Mouse (Mus musculus) urinary bladder, postnatal 4 days (tissue): Measurements from ENCODE around the gene Zfp738.
"Not testable (repeated sequence)": the region's sequence is repeated elsewhere in the genome, so short reads cannot be mapped to it uniquely, and the experiment has no call there.

ENCODE experiments used
- DNase-seq, 2 experiments: peaks; one replicate each; pipeline ENCODE4 v3.0.0; 2021 to 2022; ENCODE audit warnings: low spot score in 2 of 2

Zfp738 gene

GRCm38 (mm10) chr13:67686971-67687370 is at the start of gene Zfp738:
Zfp738 (minus strand) TSS chr13:67687071.
- no peak for DNase-seq

DNA sequence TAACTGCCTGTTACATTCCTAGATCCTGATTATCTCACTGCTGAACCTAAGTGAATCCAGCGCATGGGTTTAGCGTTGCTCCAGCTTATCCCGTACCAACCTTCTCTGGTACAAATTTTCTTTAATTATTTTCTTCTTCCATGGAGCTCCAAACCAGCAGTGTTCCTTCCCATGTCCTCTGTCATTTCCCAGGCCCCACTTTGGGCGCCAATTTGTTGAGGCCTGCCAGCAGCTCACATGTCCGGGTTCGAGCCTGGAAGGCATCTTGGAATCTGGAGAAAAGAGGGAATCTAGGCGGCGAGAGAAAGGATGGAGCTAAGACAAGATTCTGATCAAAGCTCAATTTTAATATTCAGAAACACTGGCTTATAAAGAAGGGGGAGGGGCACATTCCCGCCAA is 47.5 kb upstream of the Zfp738 start:
- DNase-seq = not testable (repeated sequence)

DNA sequence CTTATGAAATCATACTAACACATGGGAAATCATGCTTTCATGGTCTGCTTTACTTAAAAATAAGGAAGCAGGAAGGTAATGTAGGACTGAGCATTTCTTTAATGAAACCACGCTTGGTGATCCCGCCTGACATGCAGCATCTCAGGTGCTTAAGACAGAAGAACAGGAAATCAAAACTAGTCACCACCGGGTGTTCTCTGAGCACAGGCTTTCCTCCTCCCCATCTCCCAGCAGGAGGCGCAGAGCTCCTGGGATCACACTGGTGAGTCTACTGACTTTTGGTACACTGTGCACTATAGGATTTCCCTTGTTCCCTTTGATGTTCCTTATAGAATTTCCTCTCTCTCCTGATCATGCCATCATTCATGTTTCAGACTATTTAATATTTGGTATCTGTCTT is 42.6 kb upstream of the Zfp738 start:
- not testable (repeated sequence) for DNase-seq

DNA sequence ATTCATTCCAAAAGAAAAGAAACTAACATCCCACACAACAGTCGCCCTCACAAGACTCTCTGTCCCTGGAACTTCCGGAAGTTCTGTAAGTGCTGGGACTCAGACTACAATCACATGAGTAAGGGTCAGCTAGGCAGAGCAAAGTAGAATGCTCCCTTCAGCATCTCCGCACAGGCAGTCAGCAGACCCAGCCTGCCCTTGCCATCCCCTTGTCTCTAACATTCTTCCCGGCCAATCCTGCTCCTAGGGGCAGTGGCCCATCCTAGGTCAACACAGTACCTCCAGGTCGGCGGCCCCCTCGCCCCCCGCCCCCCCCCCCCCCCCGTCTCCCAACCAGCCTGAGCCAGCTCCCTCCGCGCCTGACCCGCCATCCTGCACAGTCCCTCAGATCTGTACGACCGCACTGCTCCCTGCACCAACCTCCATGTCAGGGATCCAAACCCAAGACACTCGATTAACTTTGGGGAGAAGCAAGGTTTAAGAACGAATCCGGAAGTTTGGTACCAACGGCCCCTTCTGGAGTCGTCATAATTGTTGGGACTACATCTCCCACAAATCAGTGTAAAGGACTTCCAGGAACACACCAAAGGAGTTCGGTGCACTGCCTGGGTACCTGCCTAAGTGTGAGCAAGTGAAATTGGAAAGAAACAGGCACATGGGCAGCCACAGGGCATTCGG is 41.9 kb upstream of the Zfp738 start, which contains the start of gene Zfp65:
Gene Zfp65 (minus strand): TSS at position 533 of the 678 bp plus-strand sequence.
- peak in 1 of 2 experiments; percentile 21 for DNase-seq

DNA sequence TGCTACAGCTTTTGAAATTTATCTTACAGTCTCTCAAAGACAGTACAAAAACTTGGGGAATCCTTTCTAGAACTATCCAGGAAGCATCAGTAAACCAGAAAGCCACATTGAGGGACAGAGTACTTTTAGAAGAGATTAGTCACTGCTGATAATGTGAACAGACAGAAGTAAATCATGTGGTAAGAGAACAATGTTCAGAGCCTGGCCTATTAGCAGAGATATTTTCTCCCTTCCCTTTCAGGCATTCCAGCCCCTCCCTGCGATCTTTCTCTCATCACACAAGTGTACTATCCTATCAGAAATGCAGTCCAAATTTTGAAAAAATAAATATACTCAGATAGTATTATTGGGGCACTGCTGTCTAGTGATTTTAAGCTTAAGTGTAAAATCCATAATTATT is 41.2 kb upstream of the Zfp738 start:
- no peak for DNase-seq

DNA sequence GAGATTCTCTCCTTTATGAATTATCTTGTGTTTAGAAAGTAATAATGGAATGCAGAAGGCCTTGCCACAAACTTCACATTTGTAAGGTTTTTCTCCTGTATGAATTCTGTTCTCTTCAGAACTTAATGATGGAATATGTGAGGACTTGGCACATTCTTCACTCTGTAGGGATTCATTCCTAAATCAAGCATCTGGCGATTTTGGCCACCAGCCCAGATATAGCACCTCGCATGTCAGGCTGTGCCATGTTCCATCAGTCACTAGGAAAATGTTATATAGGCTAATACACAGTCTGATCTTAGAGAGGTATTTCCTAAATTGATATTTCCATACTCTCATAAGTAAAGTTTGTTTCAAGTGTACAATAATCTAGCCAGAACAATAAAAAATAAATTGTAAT is 38.5 kb upstream of the Zfp738 start:
- not testable (repeated sequence) for DNase-seq

DNA sequence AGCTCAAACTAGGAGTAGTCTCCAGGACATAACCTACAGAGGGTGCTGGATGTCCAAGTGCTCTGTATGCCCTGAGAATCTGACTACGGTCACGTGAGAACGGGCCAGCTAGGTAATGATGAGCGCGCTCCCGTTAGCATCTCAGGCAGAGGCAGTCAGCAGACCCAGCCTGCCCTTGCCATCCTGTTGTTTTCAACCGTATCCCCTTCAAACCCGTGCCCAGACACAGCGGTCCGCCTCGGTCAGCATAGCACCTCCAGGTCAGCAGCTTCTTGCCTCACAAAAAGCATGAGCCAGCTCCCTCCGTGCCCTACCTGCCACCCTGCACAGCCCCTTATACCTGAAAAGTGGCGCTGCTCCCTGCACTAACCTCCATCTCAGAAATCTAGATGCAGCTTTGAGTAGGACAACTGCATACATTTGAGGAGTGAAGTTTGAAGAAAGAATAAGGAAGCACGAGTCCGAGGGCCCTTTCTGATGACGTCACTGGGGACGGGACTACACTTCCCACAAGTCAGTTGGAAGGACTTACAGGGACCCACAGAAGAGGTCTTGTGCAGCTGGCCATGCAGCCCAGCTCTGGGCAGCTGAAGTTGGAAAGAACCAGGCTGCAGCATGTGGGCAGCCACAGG is 37.1 kb upstream of the Zfp738 start:
- peak; percentile 72 to 88 for DNase-seq

DNA sequence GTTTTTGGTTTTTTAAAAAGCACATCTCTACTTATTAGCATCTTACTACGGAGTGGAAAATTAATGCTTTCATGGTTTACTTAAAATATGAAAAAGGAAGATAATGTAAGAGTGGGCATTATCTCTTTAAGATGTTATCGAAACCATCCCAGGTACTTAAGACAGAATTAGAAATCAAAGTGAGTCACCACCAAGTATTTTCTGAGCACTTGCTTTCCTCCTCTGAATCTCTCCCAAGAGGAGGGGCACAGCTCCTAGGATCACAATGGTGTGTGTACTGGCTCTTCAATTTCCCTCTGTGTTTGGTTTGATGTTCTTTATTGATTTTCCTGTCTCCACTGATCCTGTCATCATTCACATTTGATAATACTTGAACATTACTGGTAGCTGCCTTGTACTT is 3.0 kb downstream of the Zfp738 start:
- DNase-seq = not testable (repeated sequence)

DNA sequence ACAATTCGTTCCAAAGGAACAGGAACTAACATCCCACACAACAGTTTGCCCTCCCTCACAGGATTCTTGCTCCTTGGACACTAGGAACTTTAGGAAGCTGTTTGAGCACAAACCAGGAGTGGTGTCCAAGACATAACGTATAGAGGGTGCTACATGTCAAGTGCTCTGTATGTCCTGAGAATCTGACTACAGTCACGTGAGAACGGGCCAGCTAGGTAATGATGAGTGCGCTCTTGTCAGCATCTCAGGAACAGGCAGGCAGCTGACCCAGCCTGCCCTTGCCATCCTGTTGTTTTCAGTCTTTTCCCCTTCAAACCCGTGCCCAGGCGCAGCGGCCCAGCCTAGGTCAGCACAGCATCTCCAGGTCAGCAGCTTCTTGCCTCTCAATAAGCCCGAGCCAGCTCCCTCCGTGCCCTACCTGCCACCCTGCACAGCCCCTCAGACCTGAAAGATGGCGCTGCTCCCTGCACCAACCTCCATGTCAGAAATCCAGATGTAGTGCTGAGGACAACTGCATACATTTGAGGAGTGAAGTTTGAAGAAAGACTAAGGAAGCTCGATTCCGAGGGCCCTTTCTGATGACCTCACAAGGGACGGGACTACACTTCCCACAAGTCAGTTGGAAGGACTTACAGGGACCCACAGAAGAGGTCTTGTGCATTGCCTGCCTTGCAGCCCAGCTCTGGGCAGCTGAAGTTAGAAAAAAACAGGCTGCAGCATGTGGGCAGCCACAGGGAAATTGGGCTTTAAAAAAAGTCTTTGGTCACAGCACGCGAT is 3.7 kb downstream of the Zfp738 start:
- peak; percentile 74 to 76 for DNase-seq

GRCm38 (mm10) chr13:67674902-67675301 is 12.0 kb downstream of the Zfp738 start:
- no peak for DNase-seq

DNA sequence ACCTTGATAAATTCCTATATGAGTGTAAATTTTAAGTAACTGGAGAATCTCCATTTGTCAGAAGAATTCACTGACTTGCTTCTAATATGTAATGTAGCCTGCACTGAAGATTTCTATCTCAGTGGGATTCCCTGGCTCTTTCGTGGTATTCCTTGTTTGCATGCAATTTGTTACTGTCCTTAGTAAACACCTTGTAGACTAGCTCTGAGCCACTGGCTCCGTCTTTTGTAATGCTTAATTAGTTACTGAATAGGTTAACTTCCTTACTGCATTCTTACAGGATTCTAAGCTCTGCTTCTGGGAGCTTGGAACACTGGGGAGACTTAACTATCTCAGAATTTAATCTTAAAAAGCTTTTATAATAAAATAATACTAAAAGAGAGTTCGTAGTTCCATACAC is 34.4 kb downstream of the Zfp738 start:
- DNase-seq = no peak

DNA sequence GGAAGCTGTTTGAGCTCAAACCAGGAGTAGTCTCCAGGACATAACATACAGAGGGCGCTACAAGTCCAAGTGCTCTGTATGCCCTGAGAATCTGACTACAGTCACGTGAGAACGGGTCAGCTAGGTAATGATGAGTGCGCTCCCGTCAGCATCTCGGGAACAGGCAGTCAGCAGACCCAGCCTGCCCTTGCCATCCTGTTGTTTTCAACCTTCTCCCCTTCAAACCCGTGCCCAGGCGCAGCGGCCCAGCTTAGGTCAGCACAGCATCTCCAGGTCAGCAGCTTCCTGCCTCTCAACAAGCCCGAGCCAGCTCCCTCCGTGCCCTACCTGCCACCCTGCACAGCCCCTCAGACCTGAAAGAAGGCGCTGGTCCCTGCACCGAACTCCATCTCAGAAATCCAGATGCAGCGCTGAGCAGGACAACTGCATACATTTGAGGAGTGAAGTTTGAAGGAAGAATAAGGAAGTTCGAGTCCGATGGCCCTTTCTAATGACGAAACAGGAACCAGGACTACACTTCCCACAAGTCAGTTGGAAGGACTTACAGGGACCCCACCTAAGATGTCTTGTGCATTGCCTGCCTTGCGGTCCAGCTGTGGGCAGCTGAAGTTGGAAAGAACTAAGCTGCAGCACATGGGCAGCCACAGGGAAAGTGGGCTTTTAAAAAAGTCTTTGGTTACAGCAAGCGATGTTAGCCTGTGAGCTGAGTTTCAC is 49.4 kb downstream of the Zfp738 start, which contains the start of the genes Gm49345 and Zfp729a:
Gene Gm49345 (minus strand): TSS at position 476 of the 714 bp plus-strand sequence.
Gene Zfp729a (minus strand): TSS at position 498 of the 714 bp plus-strand sequence.
- peak; percentile 73 to 74 for DNase-seq

DNA sequence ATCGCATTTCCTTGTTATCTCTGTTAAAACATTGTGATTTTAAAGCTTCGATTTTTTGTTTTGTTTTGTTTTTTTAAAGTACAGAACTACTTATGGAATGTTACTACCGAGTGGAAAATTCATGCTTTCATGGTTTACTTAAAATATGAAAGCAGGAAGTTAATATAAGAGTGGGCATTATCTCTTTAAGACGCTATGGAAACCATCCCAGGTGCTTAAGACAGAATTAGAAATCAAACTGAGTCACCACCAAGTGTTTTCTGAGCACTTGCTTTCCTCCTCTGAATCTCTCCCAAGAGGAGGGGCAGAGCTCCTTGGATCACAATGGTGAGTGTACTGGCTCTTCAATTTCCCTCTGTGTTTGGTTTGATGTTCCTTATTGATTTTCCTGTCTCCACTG is 76.8 kb downstream of the Zfp738 start:
- DNase-seq = no peak

GRCm38 (mm10) chr13:67609066-67609876 is 77.6 kb downstream of the Zfp738 start, which contains the start of gene Zfp729b:
Zfp729b (minus strand) TSS chr13:67609707.
- DNase-seq = peak; percentile 76 to 90
